Mouse (Mus musculus): ENCODE data around the gene Map1lc3b. TPM values are rescaled to one million over a fixed set of nuclear protein-coding genes. Genes with fewer than 3 reads are reported as not detected.

Gene Map1lc3b
- polyA plus RNA-seq, 1 experiment, result 186 TPM

DNA sequence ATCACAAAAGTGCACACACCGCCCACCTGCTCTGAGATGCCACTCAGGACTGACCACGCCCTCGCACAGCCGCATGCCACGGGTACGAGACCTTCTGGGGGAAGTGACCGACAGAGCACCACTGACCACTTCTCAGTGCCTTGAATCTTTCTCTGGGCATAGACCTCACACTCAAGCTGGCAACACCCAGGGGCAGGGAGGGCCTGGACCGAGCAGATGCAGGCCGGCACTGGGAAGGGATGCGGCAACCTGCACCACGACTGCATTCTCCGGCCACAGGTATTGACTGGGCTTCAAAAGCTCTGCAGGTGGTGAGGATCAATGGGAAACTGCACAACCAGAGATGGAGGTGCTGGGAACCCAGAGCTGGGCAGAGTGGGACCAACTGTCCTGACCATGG is 12.2 kb downstream of the Map1lc3b start:
- Histone ChIP-seq H3K27me3 (ENCODE audit: control insufficient read depth, insufficient read depth, insufficient read length) (no peaks in the 10 kb centered on the region), H3K36me3 (ENCODE audit: control insufficient read depth, insufficient read depth) (peaks cover 10% of the 10 kb centered on the region), H3ac (ENCODE audit: control insufficient read depth, insufficient read length) (no peak overlapping the region), H3K79me2 (ENCODE audit: control insufficient read depth, insufficient read depth) (no peaks in the 10 kb centered on the region), H3K4me2 (ENCODE audit: low read depth) (no peak overlapping the region), H3K4me3 (no peak overlapping the region)
- TF ChIP-seq MYOD1 (IDR thresholded peaks at IDR 0.05; ENCODE audit: control insufficient read depth in 1 of 3, insufficient read length in 2 of 3, low read depth in 2 of 3) (peak in 1 of 3 experiments; percentile 40), REST (IDR thresholded peaks at IDR 0.05; ENCODE audit: insufficient read depth, insufficient read length) (no peak)

DNA sequence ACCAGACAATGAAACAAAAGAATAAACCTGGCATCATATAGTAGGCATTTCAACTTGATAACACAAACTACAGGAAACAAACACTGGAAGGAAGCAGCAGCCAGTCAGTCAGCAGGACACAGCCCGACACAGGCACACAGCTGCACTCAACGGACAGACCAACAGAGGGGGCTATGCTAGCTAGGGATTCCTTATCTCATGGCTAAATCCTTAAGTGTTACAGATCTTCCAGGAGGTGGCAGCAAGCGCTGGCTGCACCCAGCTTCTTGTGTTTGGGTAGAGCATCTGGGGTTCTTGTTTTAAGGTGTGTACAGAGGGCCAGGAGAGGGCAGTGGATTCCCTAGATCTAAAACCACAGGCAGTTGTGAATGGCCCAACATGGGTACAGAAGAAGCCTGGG is 12.7 kb downstream of the Map1lc3b start:
- no peak overlapping the region for H3K4me2 ChIP-seq (ENCODE audit: low read depth)
- no peaks in the 10 kb centered on the region for H3K27me3 ChIP-seq (ENCODE audit: control insufficient read depth, insufficient read depth, insufficient read length)
- peaks cover 9% of the 10 kb centered on the region for H3K36me3 ChIP-seq (ENCODE audit: control insufficient read depth, insufficient read depth)
- no peak overlapping the region for H3K4me3 ChIP-seq
- TF ChIP-seq MYOD1 (IDR thresholded peaks at IDR 0.05; ENCODE audit: control insufficient read depth in 1 of 3, insufficient read length in 2 of 3, low read depth in 2 of 3), result peak in 1 of 3 experiments; percentile 49
- no peak for TF ChIP-seq POLR2A (IDR thresholded peaks at IDR 0.05; ENCODE audit: insufficient read length, low read depth)
- no peak overlapping the region for H3ac ChIP-seq (ENCODE audit: control insufficient read depth, insufficient read length)
- no peaks in the 10 kb centered on the region for H3K79me2 ChIP-seq (ENCODE audit: control insufficient read depth, insufficient read depth)

DNA sequence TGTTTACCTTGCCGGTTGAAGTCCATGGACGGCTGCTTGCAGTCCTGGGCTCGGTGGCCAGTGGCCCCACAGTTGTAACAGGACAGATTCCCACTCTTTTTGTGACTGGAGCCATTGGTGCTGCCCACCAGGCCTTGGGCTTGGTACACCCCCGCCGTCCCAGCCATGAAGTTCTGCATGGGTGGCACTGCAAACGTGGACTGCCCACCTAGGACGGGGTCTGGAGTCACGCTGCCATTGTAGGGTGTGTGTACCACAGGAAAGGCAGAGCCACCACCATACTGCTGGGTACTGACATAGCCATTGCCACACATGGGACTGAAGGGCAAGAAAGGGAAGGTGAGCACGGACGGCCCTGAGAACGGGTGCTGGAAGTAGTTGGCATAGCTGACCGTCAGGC is 13.6 kb downstream of the Map1lc3b start:
- H3K4me2 ChIP-seq (ENCODE audit: low read depth), result no peak overlapping the region
- H3K27me3 ChIP-seq (ENCODE audit: control insufficient read depth, insufficient read depth, insufficient read length), result no peaks in the 10 kb centered on the region
- peaks cover 9% of the 10 kb centered on the region for H3K36me3 ChIP-seq (ENCODE audit: control insufficient read depth, insufficient read depth)
- TF ChIP-seq MYOD1 (IDR thresholded peaks at IDR 0.05; ENCODE audit: control insufficient read depth in 1 of 3, insufficient read length in 2 of 3, low read depth in 2 of 3) (no peak), POLR2A (IDR thresholded peaks at IDR 0.05; ENCODE audit: insufficient read length, low read depth) (no peak), USF1 (IDR thresholded peaks at IDR 0.05; ENCODE audit: low read depth) (no peak)
- H3K4me3 ChIP-seq, result no peak overlapping the region
- H3ac ChIP-seq (ENCODE audit: control insufficient read depth, insufficient read length), result no peak overlapping the region
- H3K79me2 ChIP-seq (ENCODE audit: control insufficient read depth, insufficient read depth), result no peaks in the 10 kb centered on the region

DNA sequence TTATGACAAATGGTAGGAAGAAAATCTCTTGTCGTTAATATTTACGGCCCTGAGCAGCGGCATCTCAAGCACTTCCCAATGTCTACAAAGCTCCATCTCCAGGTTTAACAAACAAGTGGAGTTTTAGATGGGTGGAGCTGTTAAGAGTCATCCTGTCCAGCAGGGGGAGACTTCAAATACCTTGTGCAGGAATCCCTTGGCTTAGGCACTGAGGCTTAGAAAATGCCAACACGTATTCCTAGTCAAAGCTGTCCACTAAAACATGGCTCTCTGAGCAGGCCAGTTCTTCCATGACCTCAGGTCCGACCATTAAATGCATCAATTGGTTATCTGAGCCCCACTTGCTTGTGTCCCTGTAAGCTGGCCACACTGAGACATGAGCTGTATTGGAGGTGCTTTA is 17.5 kb downstream of the Map1lc3b start:
- no peak for TF ChIP-seq CEBPB (IDR thresholded peaks at IDR 0.05; ENCODE audit: insufficient read depth, poor library complexity, severe bottlenecking)
- TF ChIP-seq MYOD1 (IDR thresholded peaks at IDR 0.05; ENCODE audit: control insufficient read depth in 1 of 3, insufficient read length in 2 of 3, low read depth in 2 of 3), result no peak
- TF ChIP-seq TCF12 (IDR thresholded peaks at IDR 0.05; ENCODE audit: insufficient read depth, poor library complexity, severe bottlenecking), result no peak
- no peak for TF ChIP-seq POLR2A (IDR thresholded peaks at IDR 0.05; ENCODE audit: insufficient read length, low read depth)
- TF ChIP-seq USF1 (IDR thresholded peaks at IDR 0.05; ENCODE audit: low read depth), result no peak
- TF ChIP-seq REST (IDR thresholded peaks at IDR 0.05; ENCODE audit: insufficient read depth, insufficient read length), result no peak
- peaks cover 10% of the 10 kb centered on the region for H3K36me3 ChIP-seq (ENCODE audit: control insufficient read depth, insufficient read depth)
- no peak overlapping the region for H3K4me2 ChIP-seq (ENCODE audit: low read depth)
- H3ac ChIP-seq (ENCODE audit: control insufficient read depth, insufficient read length), result no peak overlapping the region
- H3K79me2 ChIP-seq (ENCODE audit: control insufficient read depth, insufficient read depth), result no peaks in the 10 kb centered on the region
- H3K4me3 ChIP-seq, result no peak overlapping the region
- H3K27me3 ChIP-seq (ENCODE audit: control insufficient read depth, insufficient read depth, insufficient read length), result no peaks in the 10 kb centered on the region

DNA sequence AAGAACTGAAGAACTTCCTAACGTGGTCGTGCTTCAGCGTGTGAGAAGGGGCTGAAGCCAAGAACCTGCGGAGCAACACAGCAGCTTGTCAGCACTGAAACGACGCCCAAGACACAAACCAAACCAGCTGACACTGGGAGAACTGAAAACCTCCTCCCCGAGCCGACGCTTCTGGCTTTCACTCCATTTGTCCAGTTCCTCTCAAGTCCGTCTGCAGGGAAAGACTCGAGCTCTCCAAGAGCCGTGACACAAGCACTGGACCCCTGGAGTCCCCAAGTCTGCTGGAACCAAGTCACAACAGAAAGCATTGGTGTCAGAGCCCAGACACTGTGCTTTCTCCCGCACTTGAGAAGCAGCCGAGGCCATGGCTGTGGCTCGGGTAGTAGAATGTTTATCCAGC is 19.1 kb downstream of the Map1lc3b start:
- TF ChIP-seq MYOD1 (IDR thresholded peaks at IDR 0.05; ENCODE audit: control insufficient read depth in 1 of 3, insufficient read length in 2 of 3, low read depth in 2 of 3), result no peak
- no peak for TF ChIP-seq SRF (IDR thresholded peaks at IDR 0.05; ENCODE audit: control insufficient read depth, insufficient read length, low read depth)
- TF ChIP-seq CEBPB (IDR thresholded peaks at IDR 0.05; ENCODE audit: insufficient read depth, poor library complexity, severe bottlenecking), result no peak
- no peak for TF ChIP-seq TCF3 (IDR thresholded peaks at IDR 0.05; ENCODE audit: insufficient read length, low read depth)
- no peak for TF ChIP-seq E2F4 (IDR thresholded peaks at IDR 0.05; ENCODE audit: insufficient read depth)
- TF ChIP-seq MAX (IDR thresholded peaks at IDR 0.05; ENCODE audit: low read depth), result no peak
- no peak for TF ChIP-seq REST (IDR thresholded peaks at IDR 0.05; ENCODE audit: insufficient read depth, insufficient read length)
- no peak for TF ChIP-seq TCF12 (IDR thresholded peaks at IDR 0.05; ENCODE audit: insufficient read depth, poor library complexity, severe bottlenecking)
- TF ChIP-seq POLR2AphosphoS2 (IDR thresholded peaks at IDR 0.05; ENCODE audit: insufficient read length, low read depth), result no peak
- TF ChIP-seq MYOG (IDR thresholded peaks at IDR 0.05; ENCODE audit: control insufficient read depth in 1 of 3, insufficient read depth in 1 of 3, insufficient read length in 2 of 3, low read depth in 2 of 3), result no peak
- TF ChIP-seq USF1 (IDR thresholded peaks at IDR 0.05; ENCODE audit: low read depth), result no peak
- no peak for TF ChIP-seq POLR2A (IDR thresholded peaks at IDR 0.05; ENCODE audit: insufficient read length, low read depth)
- no peak overlapping the region for H3K4me3 ChIP-seq

DNA sequence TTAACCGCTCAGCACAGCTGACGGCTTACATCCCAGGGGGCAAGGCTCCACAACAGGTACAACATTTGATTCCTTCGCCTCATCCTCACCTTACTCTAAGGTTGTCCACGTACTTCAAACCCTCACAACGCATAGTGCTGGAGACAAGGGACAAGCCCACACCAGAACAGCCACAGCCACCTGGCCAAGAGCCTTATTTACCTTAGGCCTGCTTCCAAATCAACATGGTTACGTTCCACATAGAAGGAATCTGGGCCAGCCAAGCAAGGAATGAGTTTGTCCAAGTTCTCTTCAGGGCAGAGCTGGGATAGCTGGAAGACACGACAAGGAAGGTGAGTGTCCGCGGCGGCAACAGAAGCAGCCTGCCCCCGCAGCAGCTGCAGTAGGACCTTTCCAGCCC is 19.8 kb downstream of the Map1lc3b start:
- H3K36me3 ChIP-seq (ENCODE audit: control insufficient read depth, insufficient read depth), result peaks cover 10% of the 10 kb centered on the region
- no peak overlapping the region for H3ac ChIP-seq (ENCODE audit: control insufficient read depth, insufficient read length)
- no peak overlapping the region for H3K4me2 ChIP-seq (ENCODE audit: low read depth)
- H3K4me3 ChIP-seq, result no peak overlapping the region
- no peaks in the 10 kb centered on the region for H3K27me3 ChIP-seq (ENCODE audit: control insufficient read depth, insufficient read depth, insufficient read length)
- TF ChIP-seq MYOG (IDR thresholded peaks at IDR 0.05; ENCODE audit: control insufficient read depth in 1 of 3, insufficient read depth in 1 of 3, insufficient read length in 2 of 3, low read depth in 2 of 3), result peak in 1 of 3 experiments; percentile 23
- no peak for TF ChIP-seq E2F4 (IDR thresholded peaks at IDR 0.05; ENCODE audit: insufficient read depth)
- TF ChIP-seq TCF3 (IDR thresholded peaks at IDR 0.05; ENCODE audit: insufficient read length, low read depth), result no peak
- no peak for TF ChIP-seq USF1 (IDR thresholded peaks at IDR 0.05; ENCODE audit: low read depth)
- no peak for TF ChIP-seq POLR2AphosphoS2 (IDR thresholded peaks at IDR 0.05; ENCODE audit: insufficient read length, low read depth)
- no peak for TF ChIP-seq SRF (IDR thresholded peaks at IDR 0.05; ENCODE audit: control insufficient read depth, insufficient read length, low read depth)
- TF ChIP-seq MYOD1 (IDR thresholded peaks at IDR 0.05; ENCODE audit: control insufficient read depth in 1 of 3, insufficient read length in 2 of 3, low read depth in 2 of 3), result peak in 1 of 3 experiments; percentile 43
- H3K79me2 ChIP-seq (ENCODE audit: control insufficient read depth, insufficient read depth), result peaks cover 16% of the 10 kb centered on the region

More for the DNA sequence above, 19.1 kb downstream of the Map1lc3b start:
- Histone ChIP-seq H3ac (ENCODE audit: control insufficient read depth, insufficient read length) (no peak overlapping the region), H3K4me2 (ENCODE audit: low read depth) (no peak overlapping the region), H3K27me3 (ENCODE audit: control insufficient read depth, insufficient read depth, insufficient read length) (no peaks in the 10 kb centered on the region), H3K79me2 (ENCODE audit: control insufficient read depth, insufficient read depth) (peaks cover 12% of the 10 kb centered on the region), H3K36me3 (ENCODE audit: control insufficient read depth, insufficient read depth) (peaks cover 10% of the 10 kb centered on the region)
